Mouse (Mus musculus) stomach, postnatal 0 days (tissue): ENCODE data around the gene Arl2bp. TPM values are rescaled to one million over a fixed set of nuclear protein-coding genes. Genes with fewer than 3 reads are reported as not detected.
A peak's percentile ranks its signal among the peaks of the same experiment; 100 is the strongest.

Experiments
- ATAC-seq: fragments of 200-750 bp; cut with Nextera tagmentation; 2 replicates; pipeline ENCODE4 v1.8.0; 2017; ENCODE audit not compliant: low FRiP score, low TSS enrichment
- DNase-seq: peaks from one replicate; pipeline ENCODE4 v3.0.0-alpha.2; 2016; ENCODE audit warnings: low spot score
- H3K27ac ChIP-seq: fragments of 300-500 bp; sonication (generic); replicated peaks from 2 replicates; pipeline ENCODE4 v1.5.1; 2014; ENCODE audit warnings: mild to moderate bottlenecking, control low read depth
- H3K27me3 ChIP-seq: fragments of 300-500 bp; sonication (generic); 2 replicates; pipeline ENCODE4 v1.6.1; 2014; ENCODE audit warnings: low read length; ENCODE audit not compliant: control insufficient read depth, insufficient read depth
- H3K36me3 ChIP-seq: fragments of 300-500 bp; sonication (generic); 2 replicates; pipeline ENCODE4 v1.6.1; 2014; ENCODE audit warnings: low read length, mixed read lengths; ENCODE audit not compliant: control insufficient read depth, insufficient read depth
- H3K4me1 ChIP-seq: fragments of 300-500 bp; sonication (generic); replicated peaks from 2 replicates; pipeline ENCODE4 v1.6.1; 2014; ENCODE audit warnings: antibody characterized with exemption; ENCODE audit not compliant: control insufficient read depth, insufficient read depth
- H3K4me2 ChIP-seq: fragments of 300-500 bp; sonication (generic); replicated peaks from 2 replicates; pipeline ENCODE4 v1.6.1; 2014; ENCODE audit warnings: low read depth, mild to moderate bottlenecking, control low read depth, moderate library complexity
- H3K4me3 ChIP-seq: fragments of 300-500 bp; sonication (generic); 2 replicates; pipeline ENCODE4 v1.5.1; 2014; ENCODE audit warnings: low read depth, low read length, control low read depth
- H3K9ac ChIP-seq: fragments of 300-500 bp; sonication (generic); 2 replicates; pipeline ENCODE4 v1.6.1; 2014; ENCODE audit warnings: mild to moderate bottlenecking, low read length, control low read depth, mixed read lengths
- H3K9me3 ChIP-seq: fragments of 300-500 bp; sonication (generic); 2 replicates; pipeline ENCODE4 v1.6.1; 2016; ENCODE audit warnings: low read length; ENCODE audit not compliant: control insufficient read depth
- CTCF ChIP-seq: IDR thresholded peaks from 2 replicates; pipeline ENCODE4 v1.5.1; 2016; ENCODE audit warnings: antibody characterized with exemption, low read depth, mild to moderate bottlenecking, moderate library complexity
- EP300 ChIP-seq: optimal IDR thresholded peaks from 2 replicates; pipeline ENCODE3; 2016; ENCODE audit warnings: antibody characterized with exemption
- WGBS: fragments of 180-500 bp; shearing (Covaris S2); extraction: QIAGEN DNeasy Blood & Tissue Kit; methylation state at CpG from one replicate; pipeline ENCODE4 v1.1.7; 2014; 5-methylcytosine and 5-hydroxymethylcytosine counted together
- polyA plus RNA-seq: library from polyadenylated mRNA; unstranded; fragments of >200 nt; fragmentation: Nextera tagmentation; extraction: Ambion mirVana; gene quantifications from 2 replicates; pipeline ENCODE4 v1.2.1, GENCODE M21; 2015

The Arl2bp gene
- polyA plus RNA-seq: 91.2 and 94.2 TPM in 2 replicates

DNA sequence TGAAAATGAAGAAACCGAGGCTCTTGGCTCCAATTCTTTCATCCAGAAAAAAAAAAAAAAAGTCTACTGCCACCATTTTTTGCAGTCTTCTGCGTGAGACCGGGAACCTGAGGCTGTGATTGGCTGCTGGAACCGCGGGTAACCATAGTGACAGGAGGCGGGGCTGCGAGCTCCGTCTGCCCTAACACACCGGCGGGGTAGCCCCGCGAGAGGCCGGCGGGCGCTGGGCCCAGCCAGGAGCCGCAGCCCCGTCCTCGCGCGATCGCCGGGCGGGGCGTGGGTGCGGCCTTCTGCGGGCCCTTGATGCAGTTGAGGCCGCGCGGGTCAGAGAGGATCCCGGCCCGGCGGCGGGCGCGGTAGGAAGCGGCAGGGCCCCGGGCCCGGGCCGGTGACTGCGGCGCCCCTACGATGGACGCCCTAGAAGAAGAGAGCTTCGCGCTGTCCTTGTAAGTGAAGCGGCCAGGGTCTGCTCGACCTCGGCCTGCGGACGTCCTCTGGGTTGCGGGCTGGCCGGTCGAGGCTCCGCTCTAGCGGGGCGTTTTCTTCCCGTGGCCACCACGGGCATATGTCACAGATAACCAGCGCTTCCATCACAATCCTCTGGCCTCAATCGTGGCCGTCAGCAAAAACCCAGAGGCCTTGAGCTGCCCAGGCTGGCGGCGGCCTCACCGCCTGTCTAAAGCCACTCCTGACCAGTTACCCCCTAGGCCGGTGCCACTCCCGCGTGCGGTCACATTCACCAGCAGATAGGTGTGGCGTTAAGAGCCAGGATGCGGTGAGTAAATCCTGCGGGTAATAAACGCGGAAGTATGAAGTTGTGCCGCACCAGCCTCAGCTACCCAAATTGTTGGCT lies at the start of gene Arl2bp:
Arl2bp (plus strand) TSS at position 145 of the 853 bp plus-strand sequence.
- H3K4me3 ChIP-seq: peak within 1 kb of the TSS; percentile 66
- peaks cover 7% of the 10 kb centered on the region for H3K36me3 ChIP-seq
- no peak for TF ChIP-seq CTCF
- H3K27ac ChIP-seq: peak within 1 kb of the TSS; percentile 90
- ATAC-seq: peak; percentile 99
- DNase-seq: peak; percentile 97
- under 1% methylated on average over 74 of the region's 74 CpGs for WGBS
- H3K4me2 ChIP-seq: peak within 1 kb of the TSS; percentile 79
- H3K27me3 ChIP-seq: no peaks in the 10 kb centered on the region
- H3K4me1 ChIP-seq: no peaks in the 10 kb centered on the region
- H3K9me3 ChIP-seq: no peaks in the 10 kb centered on the region
- H3K9ac ChIP-seq: peak within 1 kb of the TSS; percentile 88

DNA sequence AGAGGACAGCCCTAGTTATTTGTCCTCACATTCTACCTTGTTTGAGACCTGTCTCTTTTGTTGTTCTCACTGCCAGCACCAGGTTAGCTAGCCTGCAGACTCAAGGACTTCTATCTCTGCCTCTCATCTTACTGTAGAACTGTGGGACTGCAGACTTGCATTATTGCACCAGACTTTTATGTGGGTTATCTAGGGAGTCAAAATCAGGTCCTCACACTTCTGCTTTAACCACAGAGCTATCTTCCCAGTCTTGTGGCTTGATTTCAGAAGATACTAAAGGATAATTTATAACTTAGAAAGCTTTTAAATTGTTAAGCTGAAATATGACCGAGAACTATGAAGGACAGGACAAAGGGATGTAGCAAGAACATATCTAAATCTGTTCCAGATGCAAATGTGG lies 41.5 kb upstream of the Arl2bp start:
- TF ChIP-seq CTCF (no peak), EP300 (no peak)
- H3K4me2 ChIP-seq: no peak overlapping the region
- no peaks in the 10 kb centered on the region for H3K27me3 ChIP-seq
- ATAC-seq: no peak
- WGBS: 93% methylated on average over 1 of the region's 1 CpGs
- H3K9ac ChIP-seq: no peak overlapping the region
- H3K4me1 ChIP-seq: no peaks in the 10 kb centered on the region
- no peaks in the 10 kb centered on the region for H3K9me3 ChIP-seq
- 0 out of 2 replicates have a peak, but pooled peaks cover 4% of the 10 kb centered on the region for H3K36me3 ChIP-seq
- no peak overlapping the region for H3K27ac ChIP-seq
- H3K4me3 ChIP-seq: no peak overlapping the region
- no peak for DNase-seq

DNA sequence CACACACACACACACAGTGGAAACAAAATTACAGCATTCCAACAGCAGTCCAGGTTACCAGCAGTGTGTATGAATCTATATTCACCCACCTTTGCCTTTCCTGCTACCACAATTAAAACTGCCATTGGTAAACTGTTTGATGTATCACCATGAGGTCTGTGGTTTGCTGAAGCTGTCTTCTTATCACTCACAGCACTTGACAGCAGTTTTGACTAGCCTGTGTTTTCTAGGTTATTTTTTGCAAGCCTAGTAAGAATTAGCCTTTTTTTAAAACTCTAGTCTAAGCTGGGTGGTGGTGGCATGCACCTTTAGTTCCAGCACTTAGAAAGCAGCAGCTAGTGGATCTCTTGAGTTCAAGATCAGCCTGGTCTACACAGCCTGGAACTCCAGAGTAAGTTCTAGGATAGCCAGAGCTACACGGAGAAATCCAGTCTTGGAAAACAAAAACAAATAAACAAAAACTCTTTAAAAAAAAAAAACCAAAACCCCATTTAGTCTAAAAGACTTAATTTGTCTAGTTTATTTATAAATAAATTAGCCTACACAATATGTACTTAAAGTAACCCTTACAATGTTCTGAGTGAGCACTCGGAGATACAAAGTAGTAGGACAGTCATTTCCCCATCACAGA lies 32.7 kb upstream of the Arl2bp start:
- WGBS: 80% methylated on average over 2 of the region's 2 CpGs
- peaks cover 7% of the 10 kb centered on the region; the same call in 1 of the 2 replicates for H3K36me3 ChIP-seq
- no peak overlapping the region for H3K9ac ChIP-seq
- H3K27me3 ChIP-seq: no peaks in the 10 kb centered on the region
- no peak overlapping the region for H3K4me2 ChIP-seq
- no peak for TF ChIP-seq CTCF
- TF ChIP-seq EP300: no peak
- no peak overlapping the region for H3K27ac ChIP-seq
- no peaks in the 10 kb centered on the region for H3K9me3 ChIP-seq
- DNase-seq (no peak), ATAC-seq (no peak)
- H3K4me1 ChIP-seq: no peaks in the 10 kb centered on the region
- H3K4me3 ChIP-seq: no peak overlapping the region

DNA sequence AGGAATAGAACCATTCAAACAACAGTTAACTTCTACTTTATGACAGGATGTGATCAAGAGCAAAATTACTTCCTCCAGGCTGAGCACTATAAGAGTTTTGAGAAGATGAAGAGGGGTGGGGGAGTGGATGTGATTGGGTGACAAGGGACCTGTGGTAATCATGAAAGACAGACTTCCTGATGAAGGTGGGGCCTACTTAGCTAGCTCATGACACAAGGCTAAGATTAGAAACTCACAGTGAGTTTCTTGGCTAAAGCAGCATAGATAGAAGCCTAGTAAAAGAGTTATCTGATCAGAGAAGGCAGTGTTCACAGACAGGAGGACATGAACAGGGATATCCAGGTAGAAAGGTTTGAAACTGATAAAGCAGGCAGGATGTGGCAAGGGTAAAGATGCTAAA lies 32.2 kb upstream of the Arl2bp start:
- Histone ChIP-seq H3K4me3 (no peak overlapping the region), H3K9ac (no peak overlapping the region), H3K4me1 (no peaks in the 10 kb centered on the region), H3K4me2 (no peak overlapping the region), H3K36me3 (peaks cover 7% of the 10 kb centered on the region; the same call in 1 of the 2 replicates), H3K27me3 (no peaks in the 10 kb centered on the region), H3K27ac (no peak overlapping the region), H3K9me3 (no peaks in the 10 kb centered on the region)
- DNase-seq (no peak), ATAC-seq (no peak)
- no peak for TF ChIP-seq CTCF
- no peak for TF ChIP-seq EP300

DNA sequence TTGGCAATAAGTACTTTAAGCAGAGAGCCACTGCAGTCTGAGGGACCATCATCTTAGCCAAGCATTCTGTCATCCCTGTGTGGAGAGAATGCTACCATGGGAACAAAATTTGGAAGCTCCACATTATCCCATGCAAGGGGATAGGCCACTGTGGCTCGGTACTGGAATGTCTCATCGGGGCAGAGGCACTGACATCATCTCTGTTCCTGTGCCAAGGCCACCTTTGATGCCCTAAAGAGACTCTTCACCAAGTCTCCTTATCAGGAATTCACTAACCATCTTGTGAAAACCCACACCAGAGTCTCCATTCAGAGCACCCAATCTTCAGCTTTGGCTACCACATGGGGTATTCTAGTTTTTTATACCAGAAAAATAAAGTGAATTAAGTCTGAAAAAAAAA lies 25.2 kb upstream of the Arl2bp start:
- H3K27me3 ChIP-seq: no peaks in the 10 kb centered on the region
- no peak overlapping the region for H3K4me3 ChIP-seq
- no peak overlapping the region for H3K4me2 ChIP-seq
- DNase-seq (no peak), ATAC-seq (no peak)
- H3K9ac ChIP-seq: no peak overlapping the region
- no peaks in the 10 kb centered on the region for H3K4me1 ChIP-seq
- no peaks in the 10 kb centered on the region for H3K9me3 ChIP-seq
- WGBS: 92% methylated on average over 2 of the region's 2 CpGs
- TF ChIP-seq EP300 (no peak), CTCF (no peak)
- H3K36me3 ChIP-seq: peaks cover 19% of the 10 kb centered on the region
- H3K27ac ChIP-seq: no peak overlapping the region

DNA sequence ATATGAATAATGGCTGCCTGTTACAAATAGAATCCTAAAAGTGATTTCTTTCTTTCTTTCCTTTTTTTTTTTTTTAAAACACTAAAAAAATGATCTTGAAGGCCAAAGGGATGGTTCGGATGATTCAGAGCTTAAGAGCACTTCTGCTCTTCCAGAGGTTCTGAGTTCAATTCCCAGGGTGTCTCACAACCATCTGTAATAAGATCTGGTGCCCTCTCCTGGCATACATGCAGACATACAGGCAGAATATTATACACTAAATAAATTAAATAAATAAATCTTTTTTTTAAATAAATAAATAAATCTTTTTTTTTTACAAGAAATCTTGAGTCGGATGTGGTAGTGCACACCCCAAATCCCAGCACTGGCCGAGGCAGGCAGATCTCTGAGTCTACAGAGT lies 24.5 kb upstream of the Arl2bp start:
- H3K4me3 ChIP-seq: no peak overlapping the region
- no peak overlapping the region for H3K9ac ChIP-seq
- WGBS: 86% methylated on average over 3 of the region's 3 CpGs
- no peak overlapping the region for H3K27ac ChIP-seq
- no peaks in the 10 kb centered on the region for H3K27me3 ChIP-seq
- no peak for ATAC-seq
- DNase-seq: no peak
- H3K36me3 ChIP-seq: peaks cover 25% of the 10 kb centered on the region
- no peak overlapping the region for H3K4me2 ChIP-seq
- no peaks in the 10 kb centered on the region for H3K9me3 ChIP-seq
- no peaks in the 10 kb centered on the region for H3K4me1 ChIP-seq
- no peak for TF ChIP-seq EP300
- peak; percentile 39 for TF ChIP-seq CTCF
